Mouse (Mus musculus): ENCODE data around the gene Fam133b. TPM values are rescaled to one million over a fixed set of nuclear protein-coding genes. Genes with fewer than 3 reads are reported as not detected.

Gene Fam133b
- polyA plus RNA-seq (2015; fragmentation: Nextera tagmentation; extraction: Ambion mirVana) = 21.6 and 23.5 TPM in 2 replicates

DNA sequence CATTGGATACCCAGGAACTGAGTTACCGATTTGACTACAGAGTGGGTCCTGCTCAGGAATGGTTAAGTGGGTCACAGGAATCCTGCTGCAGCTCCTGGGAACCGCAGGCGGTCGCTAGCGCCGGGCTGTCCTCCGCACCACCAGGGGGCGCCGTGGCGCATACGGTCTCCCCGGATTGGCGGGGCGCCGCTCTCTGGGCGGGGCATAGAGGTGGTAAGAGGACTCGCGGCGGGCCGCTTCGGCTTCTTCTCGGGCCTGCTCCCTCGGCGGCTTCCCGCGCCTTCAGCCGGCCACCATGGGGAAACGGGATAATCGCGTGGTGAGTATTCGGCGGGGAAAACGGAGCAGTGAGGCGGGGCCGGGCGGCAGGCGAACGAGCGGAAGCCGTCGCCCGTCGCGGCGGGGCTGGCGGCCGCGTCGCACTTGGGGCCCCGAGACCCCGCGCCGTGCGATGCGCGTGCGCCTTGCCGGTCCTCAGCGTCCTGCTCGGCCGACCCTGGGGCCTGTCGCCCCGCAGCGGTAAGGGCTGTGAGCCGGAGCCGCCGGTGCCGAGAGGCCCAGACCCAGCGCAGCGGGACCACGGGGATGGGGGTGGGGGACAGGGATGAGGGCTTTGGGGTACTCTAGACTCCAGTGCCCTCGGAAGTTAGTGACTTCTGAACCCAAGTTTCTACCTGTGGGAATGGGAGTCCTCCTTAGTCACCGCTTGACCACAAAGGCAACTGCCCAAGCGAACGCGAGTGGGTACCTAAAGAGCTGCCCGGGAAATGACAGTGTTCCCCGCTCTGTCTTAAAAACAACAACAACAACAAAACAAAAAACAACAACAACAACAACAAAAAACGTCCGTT, at the start of gene Fam133b:
TSS of gene Fam133b (plus strand) at position 205 of the 851 bp plus-strand sequence.

DNA sequence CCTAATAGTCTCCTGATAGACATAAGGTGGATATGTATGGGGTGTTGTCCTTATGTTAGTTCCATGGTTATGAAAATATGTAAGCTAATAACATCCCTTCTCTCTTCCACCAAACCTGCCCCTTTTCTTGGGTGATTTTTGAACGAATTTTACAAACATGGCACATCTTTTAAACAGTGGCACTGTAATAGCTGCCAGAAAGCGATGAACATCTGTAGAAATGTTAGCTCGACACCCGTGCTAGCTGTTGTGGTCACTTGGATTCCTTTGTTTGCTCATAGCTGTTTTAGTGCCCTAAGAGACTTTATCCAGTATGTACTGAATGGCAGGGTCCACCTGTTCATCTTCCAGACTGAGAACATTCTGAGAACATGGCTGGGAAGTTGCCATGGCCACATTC, 27.6 kb downstream of the Fam133b start, which contains the start of gene 1700109H08Rik:
TSS of gene 1700109H08Rik (plus strand) at position 301 of the 400 bp plus-strand sequence.

DNA sequence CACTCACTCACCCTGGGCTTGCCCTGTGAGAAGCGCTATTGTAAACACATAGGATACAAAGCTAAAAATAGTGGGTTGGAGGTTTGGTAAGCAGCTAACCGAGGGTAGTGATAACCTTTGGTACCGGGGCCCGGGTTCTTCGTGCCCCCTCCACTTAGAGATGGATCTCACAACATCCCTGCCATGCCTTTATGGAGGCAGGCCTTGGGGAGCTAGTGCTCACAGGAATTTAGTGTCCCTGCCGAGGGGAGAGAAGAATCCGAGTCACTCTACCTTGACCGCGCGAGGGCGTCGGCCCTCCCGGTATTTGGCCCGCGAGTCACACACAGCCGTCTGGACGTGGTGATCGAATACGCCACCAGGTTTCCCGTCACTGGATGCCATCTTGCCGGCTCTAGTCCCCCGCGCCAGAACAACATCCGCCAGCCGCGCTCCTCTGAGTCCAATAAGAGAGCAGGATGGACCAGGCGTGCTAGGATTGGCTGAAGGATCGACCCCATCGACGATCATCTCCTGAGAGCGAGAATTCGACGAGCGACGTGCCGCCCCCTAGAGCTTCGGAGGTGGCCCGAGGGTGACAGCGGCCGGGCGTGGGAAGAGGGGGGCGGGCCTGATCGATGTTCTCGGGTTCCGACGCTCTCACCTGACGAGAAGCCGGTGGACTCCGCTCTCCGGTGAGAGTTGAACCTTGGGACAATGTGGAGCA, 52.2 kb downstream of the Fam133b start, which contains the start of gene Pex1:
TSS of gene Pex1 (plus strand) at position 374 of the 706 bp plus-strand sequence.

DNA sequence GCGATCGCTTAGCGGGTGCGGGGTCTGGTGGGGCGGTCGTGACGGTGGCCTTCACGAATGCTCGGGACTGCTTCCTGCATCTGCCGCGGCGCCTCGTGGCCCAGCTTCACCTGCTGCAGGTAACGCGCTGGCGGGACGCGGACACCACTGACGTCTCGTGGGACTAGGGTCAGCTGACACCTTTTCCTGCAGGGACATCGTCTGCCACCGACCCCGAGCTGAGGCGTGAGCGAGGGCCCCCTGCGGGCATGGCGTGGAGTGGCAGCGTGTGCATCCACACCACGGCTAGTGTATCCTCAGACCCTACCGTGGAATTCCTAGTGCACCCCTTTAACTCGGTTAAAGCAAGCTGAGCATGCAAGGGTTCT, 52.8 kb downstream of the Fam133b start, which contains the start of gene Rbm48:
TSS of gene Rbm48 (minus strand) at position 187 of the 368 bp plus-strand sequence.

Other genes with a start within 250 kb of the Fam133b start
- gene Cdk6, start 202.3 kb upstream of the Fam133b start, polyA plus RNA-seq (2015; fragmentation: Nextera tagmentation; extraction: Ambion mirVana) = 11.3 and 12.1 TPM in 2 replicates
- gene 1700109H08Rik, start 27.7 kb downstream of the Fam133b start, polyA plus RNA-seq (2015; fragmentation: Nextera tagmentation; extraction: Ambion mirVana) = 1.7 and 2.1 TPM in 2 replicates
- 18.1 and 20.9 TPM in 2 replicates for gene Pex1, start 52.2 kb downstream of the Fam133b start, polyA plus RNA-seq (2015; fragmentation: Nextera tagmentation; extraction: Ambion mirVana)
- gene Rbm48, start 52.8 kb downstream of the Fam133b start, polyA plus RNA-seq (2015; fragmentation: Nextera tagmentation; extraction: Ambion mirVana) = 11.8 and 12.4 TPM in 2 replicates
- gene Tmbim7, start 107.3 kb downstream of the Fam133b start, polyA plus RNA-seq (2015; fragmentation: Nextera tagmentation; extraction: Ambion mirVana) = not detected in 2 replicates
- gene Gatad1, start 113.4 kb downstream of the Fam133b start, polyA plus RNA-seq (2015; fragmentation: Nextera tagmentation; extraction: Ambion mirVana) = 82.0 and 90.8 TPM in 2 replicates

All from neural tube, postnatal 0 days (tissue).